Mouse (Mus musculus): ENCODE measurements around the gene Slc6a6. TPM values are rescaled to one million over a fixed set of nuclear protein-coding genes. Genes with fewer than 3 reads are reported as not detected.

Gene Slc6a6
- polyA plus RNA-seq, 1 experiment from 2014 or later: 48.4 TPM

- Histone ChIP-seq H3K4me1 (0 out of 2 replicates have a peak, but pooled peaks cover 3% of the 10 kb centered on the region), H3K4me2 (no peak overlapping the region), H3K4me3 (no peak overlapping the region), H3K27ac (no peak overlapping the region), H3K36me3 (peaks cover 33% of the 10 kb centered on the region), H3K9me3 (no peaks in the 10 kb centered on the region), H3K9ac (no peak overlapping the region), H3K27me3 (no peaks in the 10 kb centered on the region)
- ATAC-seq (ENCODE audit: borderline replicate concordance, extremely low read depth, low FRiP score, low TSS enrichment): no peak
- 82% methylated on average over 12 of the region's 12 CpGs for WGBS
Observed at GRCm38 (mm10) chr6:91754845-91755244, 71.0 kb downstream of the Slc6a6 start.

DNA sequence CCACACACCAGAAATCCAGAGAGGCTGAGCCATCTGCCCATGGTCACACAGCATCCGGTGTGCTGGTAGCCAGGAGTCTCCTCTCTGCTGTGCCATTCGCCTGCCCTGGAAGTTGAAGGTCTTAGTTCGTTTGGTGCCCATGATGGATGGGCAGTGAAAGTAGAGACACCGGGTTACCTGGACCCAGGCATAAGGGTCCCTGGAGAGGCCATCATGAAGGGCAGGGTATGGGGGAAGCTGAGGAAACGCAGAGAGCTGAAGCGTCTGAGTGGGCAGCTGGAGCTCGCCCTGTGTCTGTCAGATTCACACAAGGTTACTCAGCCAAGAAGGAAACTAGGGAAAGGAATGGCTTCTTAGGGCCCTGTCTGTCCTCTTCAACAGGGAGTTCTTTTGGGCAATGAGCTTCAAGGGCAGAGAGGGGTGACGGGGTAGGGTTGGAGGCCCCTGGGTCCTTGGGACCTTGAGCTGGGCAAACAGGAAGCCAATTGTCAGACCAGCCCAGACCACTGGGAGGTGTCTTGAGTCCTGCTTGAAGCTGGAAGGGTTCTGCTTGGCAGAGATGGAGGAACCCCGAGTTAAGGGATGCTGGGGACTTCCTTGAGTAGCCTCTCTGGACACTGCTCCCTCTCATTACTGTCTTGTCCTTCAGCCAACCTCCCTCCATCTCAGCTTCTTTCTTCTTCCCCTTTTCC lies 78.3 kb downstream of the Slc6a6 start:
- no peak overlapping the region for H3K9ac ChIP-seq
- H3K36me3 ChIP-seq: peaks cover 6% of the 10 kb centered on the region
- no peaks in the 10 kb centered on the region for H3K9me3 ChIP-seq
- no peaks in the 10 kb centered on the region for H3K4me1 ChIP-seq
- 71% methylated on average over 9 of the region's 9 CpGs for WGBS
- no peak overlapping the region for H3K27ac ChIP-seq
- no peak overlapping the region for H3K4me3 ChIP-seq
- no peaks in the 10 kb centered on the region for H3K27me3 ChIP-seq
- ATAC-seq (ENCODE audit: borderline replicate concordance, extremely low read depth, low FRiP score, low TSS enrichment): no peak
- H3K4me2 ChIP-seq: no peak overlapping the region

DNA sequence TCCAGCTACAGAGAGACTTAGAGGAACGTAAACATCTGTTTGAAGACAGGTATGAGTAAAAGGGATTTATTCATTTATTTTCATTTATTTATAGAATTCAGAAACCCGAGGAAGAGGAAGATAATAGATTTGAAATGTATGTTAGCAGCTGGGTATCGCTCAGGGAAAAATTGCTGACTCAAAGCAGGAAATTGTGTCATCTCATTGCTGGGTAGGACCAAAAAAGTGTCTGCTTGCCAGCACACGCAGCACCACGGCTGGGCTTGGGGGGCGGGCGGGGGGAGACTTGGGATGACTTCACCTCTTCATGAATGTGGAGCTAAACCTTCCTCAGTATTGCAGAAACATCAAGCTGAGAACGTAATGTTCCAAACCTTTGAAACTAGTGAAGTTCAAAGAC lies 83.7 kb downstream of the Slc6a6 start:
- H3K4me1 ChIP-seq: no peaks in the 10 kb centered on the region
- WGBS: 63% methylated on average over 8 of the region's 8 CpGs
- ATAC-seq (ENCODE audit: borderline replicate concordance, extremely low read depth, low FRiP score, low TSS enrichment): no peak
- no peaks in the 10 kb centered on the region for H3K9me3 ChIP-seq
- no peak overlapping the region for H3K27ac ChIP-seq
- no peak overlapping the region for H3K9ac ChIP-seq
- no peaks in the 10 kb centered on the region for H3K27me3 ChIP-seq
- no peak overlapping the region for H3K4me3 ChIP-seq
- H3K36me3 ChIP-seq: no peaks in the 10 kb centered on the region
- no peak overlapping the region for H3K4me2 ChIP-seq

GRCm38 (mm10) chr6:91773951-91774350 lies 90.1 kb downstream of the Slc6a6 start:
- H3K4me2 ChIP-seq: no peak overlapping the region
- no peaks in the 10 kb centered on the region for H3K9me3 ChIP-seq
- no peak overlapping the region for H3K27ac ChIP-seq
- 67% methylated on average over 5 of the region's 5 CpGs for WGBS
- H3K4me3 ChIP-seq: no peak overlapping the region
- no peaks in the 10 kb centered on the region for H3K4me1 ChIP-seq
- H3K36me3 ChIP-seq: no peaks in the 10 kb centered on the region
- H3K27me3 ChIP-seq: no peaks in the 10 kb centered on the region
- no peak overlapping the region for H3K9ac ChIP-seq
- ATAC-seq (ENCODE audit: borderline replicate concordance, extremely low read depth, low FRiP score, low TSS enrichment): no peak; the same call in 1 of the 2 replicates

DNA sequence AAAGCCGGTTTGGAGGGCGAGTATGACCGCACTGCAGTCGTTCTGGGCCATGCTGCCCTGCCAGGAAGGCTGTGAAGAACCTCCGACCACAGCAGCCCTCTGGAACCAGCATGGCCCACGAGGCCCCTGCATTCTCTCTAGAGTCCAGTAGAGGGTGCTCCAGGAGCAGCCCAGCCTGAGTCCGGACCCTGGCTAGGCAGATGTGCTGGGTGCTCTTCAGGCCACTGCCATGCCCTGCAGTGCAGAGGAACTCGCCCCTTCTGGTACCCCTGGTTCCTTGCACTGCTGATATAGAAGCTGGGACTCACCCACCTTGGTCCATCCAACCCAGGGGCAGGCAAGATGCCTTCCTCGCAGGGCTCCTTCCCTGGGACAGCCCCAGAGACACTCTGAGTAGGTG lies 92.7 kb downstream of the Slc6a6 start:
- ATAC-seq (ENCODE audit: borderline replicate concordance, extremely low read depth, low FRiP score, low TSS enrichment): 0 out of 2 replicates have a peak, but pooled peaks have one; percentile 20
- no peaks in the 10 kb centered on the region for H3K36me3 ChIP-seq
- H3K27me3 ChIP-seq: no peaks in the 10 kb centered on the region

GRCm38 (mm10) chr6:91779206-91779605 lies 95.4 kb downstream of the Slc6a6 start:
- no peak overlapping the region for H3K9ac ChIP-seq
- no peaks in the 10 kb centered on the region for H3K36me3 ChIP-seq
- ATAC-seq (ENCODE audit: borderline replicate concordance, extremely low read depth, low FRiP score, low TSS enrichment): no peak
- no peak overlapping the region for H3K27ac ChIP-seq
- no peaks in the 10 kb centered on the region for H3K9me3 ChIP-seq
- H3K4me2 ChIP-seq: no peak overlapping the region
- no peaks in the 10 kb centered on the region for H3K4me1 ChIP-seq
- 47% methylated on average over 9 of the region's 9 CpGs for WGBS
- H3K4me3 ChIP-seq: no peak overlapping the region
- no peaks in the 10 kb centered on the region for H3K27me3 ChIP-seq

More for the DNA sequence above, 92.7 kb downstream of the Slc6a6 start:
- Histone ChIP-seq H3K9ac (no peak overlapping the region), H3K4me3 (no peak overlapping the region), H3K9me3 (no peaks in the 10 kb centered on the region), H3K4me2 (no peak overlapping the region), H3K4me1 (no peaks in the 10 kb centered on the region), H3K27ac (no peak overlapping the region)
- WGBS: 10% methylated on average over 9 of the region's 9 CpGs

DNA sequence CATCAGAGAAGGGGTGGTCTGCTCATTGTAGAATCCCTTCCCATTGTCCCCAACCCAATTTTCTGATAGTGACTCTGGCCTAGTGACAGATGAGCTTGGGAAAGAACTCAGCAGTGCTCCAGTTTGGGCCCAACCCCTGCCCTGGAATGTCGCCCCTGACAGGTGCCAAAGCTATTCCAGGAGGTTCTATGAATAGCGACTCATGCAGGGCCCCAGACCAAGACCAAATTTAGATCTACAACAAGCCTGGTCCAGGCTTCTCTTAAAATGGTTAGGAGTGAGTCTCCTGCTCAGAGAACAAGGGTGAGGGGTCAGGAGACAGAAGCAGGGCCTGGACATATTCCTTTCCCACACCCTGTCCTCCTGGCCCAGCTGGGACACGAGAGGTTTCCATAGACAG lies 101.2 kb downstream of the Slc6a6 start:
- no peak overlapping the region for H3K27ac ChIP-seq
- no peak overlapping the region for H3K9ac ChIP-seq
- no peaks in the 10 kb centered on the region for H3K4me1 ChIP-seq
- 66% methylated on average over 3 of the region's 3 CpGs for WGBS
- no peaks in the 10 kb centered on the region for H3K9me3 ChIP-seq
- no peaks in the 10 kb centered on the region for H3K36me3 ChIP-seq
- no peak for ATAC-seq (ENCODE audit: borderline replicate concordance, extremely low read depth, low FRiP score, low TSS enrichment)
- no peak overlapping the region for H3K4me3 ChIP-seq
- no peaks in the 10 kb centered on the region for H3K27me3 ChIP-seq
- H3K4me2 ChIP-seq: no peak overlapping the region

GRCm38 (mm10) chr6:91788311-91788798 lies 104.5 kb downstream of the Slc6a6 start:
- no peaks in the 10 kb centered on the region for H3K4me1 ChIP-seq

DNA sequence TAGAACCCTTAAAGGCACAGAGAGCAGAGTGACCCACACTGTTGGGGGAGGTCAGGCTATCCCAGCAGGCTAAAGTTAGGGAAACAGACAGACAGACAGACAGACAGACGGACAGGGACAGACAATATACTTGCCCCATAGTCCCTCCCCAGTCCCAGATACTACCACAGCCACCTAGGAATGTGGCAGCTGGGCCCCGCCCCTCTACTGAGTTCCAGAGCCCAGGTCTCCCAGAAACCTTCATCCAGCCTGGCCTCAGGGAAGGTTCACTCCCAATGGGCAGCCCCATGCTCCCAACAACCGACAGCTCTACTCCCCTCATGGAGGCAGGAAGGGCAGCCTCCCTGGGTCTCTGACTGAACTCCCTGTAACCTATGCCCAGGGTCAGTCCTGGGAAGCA lies 111.8 kb downstream of the Slc6a6 start:
- Histone ChIP-seq H3K27me3 (no peaks in the 10 kb centered on the region), H3K9me3 (no peaks in the 10 kb centered on the region), H3K4me3 (no peak overlapping the region), H3K36me3 (no peaks in the 10 kb centered on the region), H3K4me2 (no peak overlapping the region), H3K9ac (no peak overlapping the region), H3K27ac (no peak overlapping the region), H3K4me1 (no peaks in the 10 kb centered on the region)
- 53% methylated on average over 3 of the region's 3 CpGs for WGBS
- no peak for ATAC-seq (ENCODE audit: borderline replicate concordance, extremely low read depth, low FRiP score, low TSS enrichment)

More at GRCm38 (mm10) chr6:91788311-91788798, 104.5 kb downstream of the Slc6a6 start:
- H3K9ac ChIP-seq: no peak overlapping the region
- 73% methylated on average over 9 of the region's 9 CpGs for WGBS
- no peak overlapping the region for H3K4me2 ChIP-seq
- no peaks in the 10 kb centered on the region for H3K27me3 ChIP-seq
- no peak overlapping the region for H3K27ac ChIP-seq
- ATAC-seq (ENCODE audit: borderline replicate concordance, extremely low read depth, low FRiP score, low TSS enrichment): no peak
- H3K36me3 ChIP-seq: no peaks in the 10 kb centered on the region
- no peak overlapping the region for H3K4me3 ChIP-seq
- no peaks in the 10 kb centered on the region for H3K9me3 ChIP-seq

GRCm38 (mm10) chr6:91796064-91796463 lies 112.2 kb downstream of the Slc6a6 start:
- no peak overlapping the region for H3K4me3 ChIP-seq

GRCm38 (mm10) chr6:91796736-91797135 lies 112.9 kb downstream of the Slc6a6 start:
- no peak for ATAC-seq (ENCODE audit: borderline replicate concordance, extremely low read depth, low FRiP score, low TSS enrichment)
- Histone ChIP-seq H3K9ac (no peak overlapping the region), H3K36me3 (no peaks in the 10 kb centered on the region), H3K4me1 (no peaks in the 10 kb centered on the region), H3K27ac (no peak overlapping the region), H3K9me3 (no peaks in the 10 kb centered on the region), H3K4me2 (no peak overlapping the region), H3K4me3 (no peak overlapping the region), H3K27me3 (no peaks in the 10 kb centered on the region)
- 82% methylated on average over 4 of the region's 4 CpGs for whole genome bisulfite sequencing

More at GRCm38 (mm10) chr6:91796064-91796463, 112.2 kb downstream of the Slc6a6 start:
- H3K27ac ChIP-seq: no peak overlapping the region
- H3K4me1 ChIP-seq: no peaks in the 10 kb centered on the region
- H3K36me3 ChIP-seq: no peaks in the 10 kb centered on the region
- no peak overlapping the region for H3K4me2 ChIP-seq
- H3K9me3 ChIP-seq: no peaks in the 10 kb centered on the region
- no peak overlapping the region for H3K9ac ChIP-seq
- ATAC-seq (ENCODE audit: borderline replicate concordance, extremely low read depth, low FRiP score, low TSS enrichment): no peak
- 36% methylated on average over 9 of the region's 9 CpGs for WGBS
- no peaks in the 10 kb centered on the region for H3K27me3 ChIP-seq

DNA sequence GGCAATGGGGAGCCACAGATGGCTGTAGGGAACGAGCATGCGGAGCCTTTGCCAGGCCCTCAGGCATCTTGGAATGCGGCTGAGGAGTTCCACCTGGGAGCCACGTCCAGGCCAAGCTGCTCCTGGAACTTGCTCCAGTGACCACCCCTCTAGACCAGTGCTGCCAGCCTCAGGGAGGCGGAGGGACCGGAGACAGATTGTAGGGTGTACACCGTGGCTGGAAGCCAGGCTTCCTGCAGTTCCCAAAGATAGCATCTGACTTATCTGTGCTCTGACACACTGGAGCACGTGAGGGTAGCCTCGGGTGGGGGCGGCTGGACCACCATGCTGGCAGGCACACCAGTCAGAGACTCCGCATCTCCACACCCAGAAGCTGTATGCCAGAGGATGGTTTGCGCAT lies 114.6 kb downstream of the Slc6a6 start:
- 49% methylated on average over 12 of the region's 12 CpGs for WGBS
- Histone ChIP-seq H3K27ac (no peak overlapping the region), H3K36me3 (no peaks in the 10 kb centered on the region), H3K4me2 (no peak overlapping the region), H3K4me1 (no peaks in the 10 kb centered on the region), H3K27me3 (no peaks in the 10 kb centered on the region), H3K9me3 (no peaks in the 10 kb centered on the region), H3K4me3 (no peak overlapping the region), H3K9ac (no peak overlapping the region)
- ATAC-seq (ENCODE audit: borderline replicate concordance, extremely low read depth, low FRiP score, low TSS enrichment): no peak

Data from lung, embryonic 15.5 days (tissue).